Mouse (Mus musculus) limb, embryonic 11.5 days (tissue): ENCODE data around the gene Fnip2. TPM values are rescaled to one million over a fixed set of nuclear protein-coding genes. Genes with fewer than 3 reads are reported as not detected.
"Not testable (repeated sequence)": the region's sequence is repeated elsewhere in the genome, so short reads cannot be mapped to it uniquely, and the experiment has no call there.

Source experiments
- ATAC-seq: fragments of 200-750 bp; cut with Nextera tagmentation; 2 replicates; pipeline ENCODE4 v1.8.0; 2017; ENCODE audit warnings: low read depth; ENCODE audit not compliant: insufficient number of reproducible peaks, low FRiP score, low TSS enrichment
- DNase-seq: peaks from one replicate; pipeline ENCODE4 v3.0.0-alpha.2; 2015; ENCODE audit warnings: low spot score
- H3K27ac ChIP-seq: fragments of 300-500 bp; sonication (generic); replicated peaks from 2 replicates; pipeline ENCODE4 v1.5.1; 2014; ENCODE audit warnings: low read depth, mild to moderate bottlenecking, low read length
- H3K27me3 ChIP-seq: fragments of 300-500 bp; sonication (generic); 2 replicates; pipeline ENCODE4 v1.6.1; 2014; ENCODE audit warnings: mild to moderate bottlenecking, low read length, mixed read lengths; ENCODE audit not compliant: control insufficient read depth, insufficient read depth
- H3K36me3 ChIP-seq: fragments of 300-500 bp; sonication (generic); 2 replicates; pipeline ENCODE4 v1.6.1; 2014; ENCODE audit warnings: mild to moderate bottlenecking, low read length, moderate library complexity, mixed read lengths; ENCODE audit not compliant: control insufficient read depth, insufficient read depth
- H3K4me1 ChIP-seq: fragments of 300-500 bp; sonication (generic); 2 replicates; pipeline ENCODE4 v1.6.1; 2014; ENCODE audit warnings: low read length, mixed read lengths; ENCODE audit not compliant: control insufficient read depth, insufficient read depth
- H3K4me2 ChIP-seq: fragments of 300-500 bp; sonication (generic); 2 replicates; pipeline ENCODE4 v1.6.1; 2014; ENCODE audit warnings: low read depth, mild to moderate bottlenecking, moderate library complexity; ENCODE audit not compliant: severe bottlenecking
- H3K4me3 ChIP-seq: fragments of 300-500 bp; sonication (generic); 2 replicates; pipeline ENCODE4 v1.5.1; 2014; ENCODE audit warnings: low read depth, low read length
- H3K9ac ChIP-seq: fragments of 300-500 bp; sonication (generic); 2 replicates; pipeline ENCODE4 v1.6.1; 2014; ENCODE audit warnings: mild to moderate bottlenecking, low read length
- H3K9me3 ChIP-seq: fragments of 300-500 bp; sonication (generic); 2 replicates; pipeline ENCODE4 v1.6.1; 2016; ENCODE audit warnings: low read length; ENCODE audit not compliant: control insufficient read depth
- WGBS: fragments of 180-500 bp; shearing (Covaris S2); extraction: QIAGEN DNeasy Blood & Tissue Kit; methylation state at CpG from one replicate; pipeline ENCODE4 v1.1.7; 2014; 5-methylcytosine and 5-hydroxymethylcytosine counted together
- polyA plus RNA-seq: library from polyadenylated mRNA; unstranded; fragments of >200 nt; fragmentation: Nextera tagmentation; extraction: Ambion mirVana; gene quantifications from 2 replicates; pipeline ENCODE4 v1.2.1, GENCODE M21; 2014

Fnip2 gene
- polyA plus RNA-seq, 1 experiment from 2014 or later: 5.1 TPM

DNA sequence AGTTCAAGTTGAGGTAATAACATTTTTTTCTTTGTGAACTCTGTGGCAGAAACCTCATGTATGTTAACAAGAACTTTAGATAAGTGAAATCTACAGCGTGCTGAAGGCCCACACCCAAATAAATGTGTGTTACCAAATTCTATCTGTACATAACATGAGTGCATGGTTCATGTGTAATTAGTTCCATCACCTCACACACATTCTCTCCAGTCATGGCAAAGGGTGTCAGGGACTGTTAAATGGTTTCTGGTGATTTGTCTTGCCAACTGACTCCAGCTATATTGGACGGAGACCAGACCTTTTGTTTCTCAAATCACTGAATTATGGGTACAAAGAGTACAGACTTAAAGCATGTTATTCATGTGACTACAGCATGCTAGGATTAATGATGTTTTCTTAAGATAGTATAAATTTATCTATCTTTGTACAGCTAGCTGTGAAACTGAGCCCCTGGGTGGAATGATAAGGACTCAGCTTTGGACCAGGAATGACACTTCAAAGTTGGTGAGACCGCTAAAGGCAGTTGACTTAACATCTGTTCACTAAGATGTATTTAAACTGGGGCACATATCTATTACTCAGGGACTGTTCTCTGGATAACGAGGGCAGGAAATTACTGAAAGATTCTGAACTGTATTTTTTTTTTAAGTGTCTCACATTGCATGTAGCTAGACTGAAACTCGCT is 12.4 kb upstream of the Fnip2 start:
- WGBS: 77% methylated on average over 5 of the region's 5 CpGs

GRCm38 (mm10) chr3:79578164-79578563 is 10.6 kb upstream of the Fnip2 start:
- Histone ChIP-seq H3K4me2 (no peak overlapping the region), H3K27me3 (no peaks in the 10 kb centered on the region), H3K27ac (no peak overlapping the region), H3K9ac (no peak overlapping the region), H3K4me1 (0 out of 2 replicates have a peak, but pooled peaks cover 3% of the 10 kb centered on the region), H3K36me3 (no peaks in the 10 kb centered on the region), H3K9me3 (no peaks in the 10 kb centered on the region), H3K4me3 (no peak overlapping the region)
- no peak for DNase-seq
- no peak for ATAC-seq
- WGBS: 77% methylated on average over 6 of the region's 6 CpGs

More for the DNA sequence above, 12.4 kb upstream of the Fnip2 start:
- Histone ChIP-seq H3K9ac (no peak overlapping the region), H3K4me1 (0 out of 2 replicates have a peak, but pooled peaks cover 3% of the 10 kb centered on the region), H3K4me3 (no peak overlapping the region), H3K27me3 (no peaks in the 10 kb centered on the region), H3K9me3 (no peaks in the 10 kb centered on the region), H3K4me2 (no peak overlapping the region), H3K27ac (no peak overlapping the region), H3K36me3 (no peaks in the 10 kb centered on the region)
- DNase-seq: no peak
- no peak for ATAC-seq

DNA sequence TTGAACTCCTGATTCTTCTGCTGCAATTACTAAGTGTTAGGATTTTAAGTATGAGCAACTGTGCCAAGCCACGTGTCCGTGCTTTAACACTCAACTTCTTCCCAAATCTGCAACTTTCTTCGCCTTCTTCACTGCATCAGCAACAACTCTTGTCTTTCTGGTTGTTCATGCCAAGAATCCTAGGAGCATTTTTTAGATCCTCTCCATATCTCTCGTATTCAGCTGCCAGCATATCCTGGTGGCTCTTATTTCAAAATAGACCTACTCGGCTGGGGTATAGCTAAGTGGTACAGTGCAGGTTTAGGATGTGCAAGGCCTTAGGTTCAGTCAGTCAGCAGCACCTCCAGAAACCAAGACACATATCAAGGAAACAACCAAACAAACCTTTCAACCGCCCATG is 10.0 kb upstream of the Fnip2 start:
- no peaks in the 10 kb centered on the region for H3K9me3 ChIP-seq
- no peak for DNase-seq
- H3K9ac ChIP-seq: no peak overlapping the region
- H3K36me3 ChIP-seq: no peaks in the 10 kb centered on the region
- H3K27ac ChIP-seq: no peak overlapping the region
- H3K27me3 ChIP-seq: no peaks in the 10 kb centered on the region
- WGBS: 87% methylated on average over 6 of the region's 6 CpGs
- 0 out of 2 replicates have a peak, but pooled peaks cover 3% of the 10 kb centered on the region for H3K4me1 ChIP-seq
- H3K4me2 ChIP-seq: no peak overlapping the region
- no peak for ATAC-seq
- no peak overlapping the region for H3K4me3 ChIP-seq

GRCm38 (mm10) chr3:79576865-79577264 is 9.3 kb upstream of the Fnip2 start:
- ATAC-seq (no peak), DNase-seq (no peak)
- 46% methylated on average over 5 of the region's 5 CpGs for WGBS
- Histone ChIP-seq H3K4me3 (no peak overlapping the region), H3K9me3 (no peaks in the 10 kb centered on the region), H3K27me3 (no peaks in the 10 kb centered on the region), H3K4me1 (0 out of 2 replicates have a peak, but pooled peaks cover 3% of the 10 kb centered on the region), H3K9ac (no peak overlapping the region), H3K4me2 (no peak overlapping the region), H3K36me3 (no peaks in the 10 kb centered on the region), H3K27ac (no peak overlapping the region)

- Histone ChIP-seq H3K9ac (no peak overlapping the region), H3K4me1 (0 out of 2 replicates have a peak, but pooled peaks cover 3% of the 10 kb centered on the region), H3K9me3 (no peaks in the 10 kb centered on the region), H3K36me3 (no peaks in the 10 kb centered on the region), H3K4me2 (no peak overlapping the region), H3K27ac (no peak overlapping the region), H3K27me3 (no peaks in the 10 kb centered on the region), H3K4me3 (no peak overlapping the region)
- DNase-seq: no peak
- 16% methylated on average over 3 of the region's 3 CpGs for WGBS
- ATAC-seq: no peak
Observed at GRCm38 (mm10) chr3:79576468-79576816, 8.8 kb upstream of the Fnip2 start.

DNA sequence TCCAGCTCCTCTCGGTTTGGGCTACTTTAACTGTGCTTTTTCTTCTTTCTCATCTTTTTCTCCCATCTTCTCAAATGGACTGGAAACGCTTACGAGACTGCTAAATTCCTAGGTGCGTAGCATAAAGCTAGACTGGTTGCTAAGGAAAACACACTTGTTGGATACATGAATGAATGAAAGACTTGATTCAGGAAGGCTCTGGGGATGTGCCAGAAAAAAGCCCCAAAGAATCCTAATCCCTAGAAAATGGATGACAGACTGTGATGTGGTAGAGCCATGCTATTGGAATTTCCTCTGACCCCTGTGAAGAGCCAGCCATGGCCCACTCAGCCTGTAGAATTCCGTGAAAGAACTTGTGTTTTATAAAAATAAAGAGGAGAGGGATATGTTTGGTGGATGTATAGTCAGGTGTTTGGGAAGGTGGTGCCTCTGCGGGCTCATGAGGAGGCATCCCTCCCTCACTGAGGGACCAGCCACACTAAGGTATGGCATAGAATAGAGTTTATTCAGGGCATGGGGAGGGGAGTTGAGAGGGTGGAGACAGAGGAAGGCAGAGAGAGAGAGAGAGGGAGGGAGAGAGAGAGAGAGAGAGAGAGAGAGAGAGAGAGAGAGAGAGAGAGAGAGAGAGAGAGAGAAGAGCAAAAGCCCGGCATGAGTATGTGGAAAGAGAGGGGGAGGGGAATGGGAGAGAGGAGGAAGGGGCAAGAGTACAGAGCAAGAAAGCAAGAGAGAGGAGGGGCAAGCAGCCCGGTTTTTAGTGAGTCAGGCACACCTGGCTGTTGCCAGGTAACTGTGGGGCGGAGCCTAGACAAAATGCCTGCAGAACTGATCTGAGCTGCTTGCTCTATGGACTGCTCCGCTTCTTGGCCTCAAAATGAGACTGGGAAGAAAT is 8.2 kb upstream of the Fnip2 start:
- ATAC-seq: peak; percentile 52
- H3K9ac ChIP-seq: no peak overlapping the region

DNA sequence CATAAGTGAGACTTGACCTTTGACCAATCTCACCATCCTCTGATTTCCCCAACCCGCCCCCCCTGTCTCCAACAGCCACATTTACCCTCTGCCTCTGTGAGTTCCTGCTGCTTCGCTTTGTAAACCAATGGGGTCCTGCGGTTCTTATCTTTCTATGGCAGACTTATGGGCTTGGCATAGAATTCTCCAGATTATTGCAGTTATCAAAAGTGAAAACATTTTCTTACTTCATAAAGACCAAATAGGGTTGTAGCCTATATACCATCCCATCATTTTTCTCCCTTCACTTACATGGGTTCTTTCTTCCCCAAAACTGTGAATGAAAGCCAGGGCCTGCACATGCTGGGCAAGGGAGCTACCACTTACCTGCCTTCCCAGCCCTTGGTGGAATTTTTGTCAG is 6.7 kb upstream of the Fnip2 start:
- Histone ChIP-seq H3K36me3 (no peaks in the 10 kb centered on the region), H3K9ac (no peak overlapping the region), H3K4me1 (0 out of 2 replicates have a peak, but pooled peaks cover 3% of the 10 kb centered on the region), H3K4me2 (no peak overlapping the region), H3K27ac (no peak overlapping the region), H3K4me3 (no peak overlapping the region), H3K27me3 (no peaks in the 10 kb centered on the region), H3K9me3 (no peaks in the 10 kb centered on the region)
- 84% methylated on average over 3 of the region's 3 CpGs for WGBS
- ATAC-seq: no peak
- no peak for DNase-seq

More for the DNA sequence above, 8.2 kb upstream of the Fnip2 start:
- Histone ChIP-seq H3K4me1 (0 out of 2 replicates have a peak, but pooled peaks cover 3% of the 10 kb centered on the region), H3K4me3 (no peak overlapping the region), H3K27me3 (no peaks in the 10 kb centered on the region), H3K4me2 (no peak overlapping the region), H3K27ac (no peak overlapping the region), H3K36me3 (no peaks in the 10 kb centered on the region), H3K9me3 (no peaks in the 10 kb centered on the region)
- WGBS: 42% methylated on average over 10 of the region's 10 CpGs
- peak; percentile 49 for DNase-seq

DNA sequence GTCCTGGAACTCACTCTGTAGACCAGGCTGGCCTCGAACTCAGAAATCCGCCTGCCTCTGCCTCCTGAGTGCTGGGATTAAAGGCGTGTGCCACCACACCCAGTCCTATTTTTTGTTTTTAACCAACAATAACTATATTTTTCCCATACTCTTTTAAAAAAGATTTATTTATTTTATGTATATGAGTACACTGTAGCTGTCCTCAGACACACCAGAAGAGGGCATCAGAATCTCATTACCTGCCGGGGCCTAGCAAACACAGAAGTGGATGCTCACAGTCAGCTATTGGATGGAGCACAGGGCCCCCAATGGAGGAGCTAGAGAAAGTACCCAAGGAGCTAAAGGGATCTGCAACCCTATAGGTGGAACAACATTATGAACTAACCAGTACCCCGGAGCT is 5.8 kb upstream of the Fnip2 start:
- H3K9me3 ChIP-seq, H3K4me2 ChIP-seq, ATAC-seq, H3K27ac ChIP-seq, H3K9ac ChIP-seq, H3K4me1 ChIP-seq, H3K36me3 ChIP-seq, H3K4me3 ChIP-seq, DNase-seq, H3K27me3 ChIP-seq: not testable (repeated sequence)
- 98% methylated on average over 5 of the region's 5 CpGs for WGBS
